Mouse (Mus musculus): ENCODE measurements around the gene Clhc1.
"Not testable (repeated sequence)": the region's sequence is repeated elsewhere in the genome, so short reads cannot be mapped to it uniquely, and the experiment has no call there.

The Clhc1 gene

GRCm38 (mm10) chr11:29547752-29548503 is at the start of gene Clhc1, which contains the start of gene Rps27a:
Gene Clhc1 (plus strand): TSS chr11:29547950.
Gene Rps27a (minus strand): TSS chr11:29548109.
- peak; percentile 96 for DNase-seq

DNA sequence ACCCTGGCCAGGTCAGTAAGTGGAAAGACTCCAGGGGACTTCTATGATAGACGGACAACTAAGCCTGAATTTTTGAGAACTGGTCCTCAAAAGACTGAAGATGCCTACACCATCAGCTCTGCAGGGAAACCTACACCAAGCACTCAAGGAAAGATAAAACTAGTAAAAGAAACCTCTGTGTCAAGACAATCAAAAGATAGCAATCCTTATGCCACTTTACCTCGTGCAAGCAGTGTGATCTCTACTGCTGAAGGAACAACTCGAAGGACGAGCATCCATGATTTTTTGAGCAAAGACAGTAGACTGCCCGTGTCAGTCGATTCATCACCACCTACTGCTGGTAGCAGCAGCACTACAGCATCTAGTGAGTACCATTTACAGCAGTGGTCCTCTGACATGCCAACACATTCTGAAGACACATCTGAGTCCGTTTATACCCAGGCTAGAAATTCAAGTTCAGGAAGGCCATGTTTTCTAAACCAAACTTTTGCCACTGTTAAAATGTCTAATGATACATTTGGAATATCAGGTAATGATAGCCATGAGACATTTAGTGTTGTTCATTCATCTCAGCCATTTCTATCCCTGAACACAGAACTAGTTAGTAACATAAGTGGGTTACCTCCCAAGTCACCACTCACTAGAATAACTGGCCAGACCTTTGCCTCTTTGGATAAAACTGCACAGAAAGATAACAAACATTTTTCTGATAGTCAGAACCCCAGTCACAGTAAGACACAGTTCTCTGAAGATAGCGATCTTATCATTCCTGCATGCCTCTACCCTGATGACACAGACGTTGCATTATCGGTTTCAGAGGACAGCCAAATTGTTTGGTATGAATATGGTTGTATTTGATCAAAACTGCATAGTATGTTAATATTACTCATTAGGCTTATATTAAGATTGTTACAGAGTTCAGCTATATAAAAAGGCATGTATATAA is 43.5 kb upstream of the Clhc1 start:
- DNase-seq = no peak

- no peak for DNase-seq
Measured at GRCm38 (mm10) chr11:29504899-29505625, 42.7 kb upstream of the Clhc1 start.

DNA sequence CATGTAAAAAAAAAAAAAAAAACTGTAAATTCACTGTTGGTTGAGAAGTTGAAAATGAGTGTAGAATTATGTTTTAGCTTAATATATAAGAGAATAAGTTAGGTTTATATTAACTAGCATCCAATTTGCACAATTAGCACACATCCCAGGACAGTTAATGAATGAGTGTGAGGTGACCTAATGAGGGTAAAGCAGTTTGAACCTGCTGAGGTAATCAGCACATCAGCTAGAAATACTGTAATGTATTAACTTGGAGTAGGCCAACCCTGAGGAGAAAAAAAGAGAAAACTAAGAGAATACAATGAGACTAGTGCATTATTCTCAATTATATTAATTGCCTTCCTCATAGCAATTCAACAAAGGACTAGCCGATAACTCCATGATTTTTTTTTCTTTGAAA is 38.3 kb upstream of the Clhc1 start:
- no peak for DNase-seq

- no peak for DNase-seq
Measured at GRCm38 (mm10) chr11:29512818-29513535, 34.8 kb upstream of the Clhc1 start.

DNA sequence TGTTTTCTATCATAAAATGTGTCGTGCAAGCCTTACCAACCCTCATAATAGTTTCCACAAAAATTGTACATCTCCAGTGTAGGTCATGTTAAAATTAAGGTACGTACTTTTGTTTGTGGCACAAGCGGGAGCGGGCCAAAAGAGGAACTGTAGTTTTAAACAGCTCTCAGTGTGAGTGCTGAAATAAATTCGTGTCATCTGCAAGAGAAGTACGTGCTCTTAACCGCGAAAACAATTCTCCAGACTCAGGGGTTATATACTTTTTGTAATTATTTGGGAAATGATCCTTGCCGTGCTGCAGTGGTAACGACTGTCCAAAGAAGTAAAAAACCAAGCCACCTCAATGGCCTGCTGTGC is 33.4 kb upstream of the Clhc1 start:
- no peak for DNase-seq

- DNase-seq = peak; percentile 92
Measured at GRCm38 (mm10) chr11:29514682-29515412, 32.9 kb upstream of the Clhc1 start, which contains the start of gene Prorsd1. Gene Prorsd1 (minus strand): TSS chr11:29515033.

DNA sequence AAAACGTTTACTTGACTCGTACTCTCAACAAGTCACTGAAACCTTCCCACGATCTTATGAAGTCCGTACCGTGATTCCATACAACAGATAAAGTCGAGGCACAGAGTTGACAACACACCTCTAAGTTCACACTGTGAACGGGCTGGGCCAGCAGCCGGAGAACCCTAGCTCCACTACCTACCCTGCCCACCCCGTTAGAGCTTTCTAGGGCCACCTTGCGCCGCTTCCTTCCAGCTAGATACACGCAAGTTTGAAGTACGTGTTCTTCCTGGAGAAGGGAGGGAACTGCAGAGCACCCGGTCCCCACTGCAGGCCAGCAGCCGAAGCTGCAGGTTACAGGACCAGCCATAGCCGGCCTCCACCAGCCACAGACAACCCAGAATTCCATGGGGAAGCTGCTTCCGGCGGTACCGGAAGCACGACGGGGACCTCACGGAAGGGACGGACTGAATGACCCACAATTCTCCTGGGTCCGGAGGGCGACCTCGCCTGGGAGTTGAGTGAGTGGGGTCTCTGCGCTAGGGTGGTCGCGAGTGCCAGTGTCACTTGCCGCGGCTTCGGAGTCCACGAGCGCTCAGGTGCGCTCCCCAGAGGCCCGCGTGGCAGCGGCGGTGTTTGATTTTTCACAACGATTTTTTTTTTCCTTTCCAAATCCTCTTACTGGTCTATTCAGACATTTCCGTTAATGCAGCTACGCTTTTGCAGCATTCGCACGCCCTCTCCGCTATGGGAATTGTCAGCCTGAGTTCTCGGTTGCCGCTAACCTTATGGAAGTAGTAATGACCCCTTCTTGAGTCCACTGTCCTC is 21.6 kb upstream of the Clhc1 start, which contains the start of gene Mtif2:
Gene Mtif2 (plus strand): TSS at position 421 of the 807 bp plus-strand sequence.
- peak; percentile 86 for DNase-seq

- DNase-seq = no peak
Measured at GRCm38 (mm10) chr11:29538201-29538600, 9.5 kb upstream of the Clhc1 start.

- no peak for DNase-seq
Measured at GRCm38 (mm10) chr11:29544225-29544945, 3.4 kb upstream of the Clhc1 start.

- DNase-seq = not testable (repeated sequence)
Measured at GRCm38 (mm10) chr11:29545150-29545752, 2.5 kb upstream of the Clhc1 start.

DNA sequence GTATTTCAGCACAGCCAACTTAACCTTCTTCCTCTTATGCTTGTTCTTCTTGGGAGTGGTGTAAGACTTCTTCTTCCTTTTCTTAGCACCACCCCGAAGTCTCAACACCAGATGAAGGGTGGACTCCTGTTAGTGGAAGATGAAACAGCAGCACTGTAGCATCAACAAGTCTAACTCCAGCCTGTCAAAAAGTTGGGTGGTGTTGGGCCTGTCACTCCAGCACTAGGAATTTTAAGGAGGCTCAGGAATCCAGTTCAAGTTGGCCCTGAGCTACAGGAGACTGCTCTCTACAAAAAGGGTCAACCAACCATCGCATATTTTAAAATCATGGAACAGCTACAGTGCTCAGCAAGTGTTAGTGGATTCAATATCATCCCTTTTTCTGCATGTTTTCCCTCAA is 1.5 kb upstream of the Clhc1 start:
- DNase-seq = not testable (repeated sequence)

DNA sequence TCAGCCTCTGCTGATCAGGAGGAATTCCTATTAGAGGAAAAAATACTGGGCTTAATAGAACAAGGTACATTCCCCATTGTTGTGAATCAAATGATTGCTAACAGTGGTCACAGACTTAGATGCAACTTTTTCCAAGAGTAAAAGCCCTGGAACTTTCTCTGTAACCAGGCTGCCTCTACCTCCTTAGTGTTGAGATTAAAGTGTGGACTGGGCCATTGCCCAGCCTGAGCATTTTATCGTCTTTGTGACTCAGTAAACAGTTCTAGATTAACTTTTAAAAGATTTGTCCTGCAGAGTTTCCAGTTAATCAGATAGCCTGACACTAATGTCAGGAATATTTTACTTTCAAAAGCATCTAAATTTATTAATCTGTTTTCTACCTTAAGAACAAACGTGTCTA is 988 bp upstream of the Clhc1 start:
- no peak for DNase-seq

DNA sequence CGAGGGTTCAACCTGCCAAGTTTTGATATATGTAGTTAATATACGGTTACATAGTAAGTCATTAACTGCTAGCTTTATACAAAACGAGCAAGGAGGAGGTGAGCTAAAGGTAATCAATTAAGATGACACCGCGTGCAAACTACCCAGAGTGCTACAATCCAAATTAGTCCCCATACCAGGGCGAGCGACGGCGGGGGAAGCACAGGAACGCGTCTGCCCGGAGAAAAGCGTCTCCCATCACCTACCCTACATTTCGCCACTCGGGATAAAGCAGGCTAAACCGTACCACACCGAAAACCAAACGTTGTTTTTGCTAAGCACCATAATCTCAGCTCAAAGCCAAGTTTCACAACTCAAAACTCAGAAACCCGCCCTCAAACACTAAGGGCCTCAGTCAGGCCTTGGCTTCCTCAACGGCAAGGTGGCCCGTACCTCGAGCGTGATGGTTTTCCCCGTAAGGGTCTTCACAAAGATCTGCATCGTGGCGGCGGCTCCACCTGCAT is 450 bp upstream of the Clhc1 start:
- no peak for DNase-seq

DNA sequence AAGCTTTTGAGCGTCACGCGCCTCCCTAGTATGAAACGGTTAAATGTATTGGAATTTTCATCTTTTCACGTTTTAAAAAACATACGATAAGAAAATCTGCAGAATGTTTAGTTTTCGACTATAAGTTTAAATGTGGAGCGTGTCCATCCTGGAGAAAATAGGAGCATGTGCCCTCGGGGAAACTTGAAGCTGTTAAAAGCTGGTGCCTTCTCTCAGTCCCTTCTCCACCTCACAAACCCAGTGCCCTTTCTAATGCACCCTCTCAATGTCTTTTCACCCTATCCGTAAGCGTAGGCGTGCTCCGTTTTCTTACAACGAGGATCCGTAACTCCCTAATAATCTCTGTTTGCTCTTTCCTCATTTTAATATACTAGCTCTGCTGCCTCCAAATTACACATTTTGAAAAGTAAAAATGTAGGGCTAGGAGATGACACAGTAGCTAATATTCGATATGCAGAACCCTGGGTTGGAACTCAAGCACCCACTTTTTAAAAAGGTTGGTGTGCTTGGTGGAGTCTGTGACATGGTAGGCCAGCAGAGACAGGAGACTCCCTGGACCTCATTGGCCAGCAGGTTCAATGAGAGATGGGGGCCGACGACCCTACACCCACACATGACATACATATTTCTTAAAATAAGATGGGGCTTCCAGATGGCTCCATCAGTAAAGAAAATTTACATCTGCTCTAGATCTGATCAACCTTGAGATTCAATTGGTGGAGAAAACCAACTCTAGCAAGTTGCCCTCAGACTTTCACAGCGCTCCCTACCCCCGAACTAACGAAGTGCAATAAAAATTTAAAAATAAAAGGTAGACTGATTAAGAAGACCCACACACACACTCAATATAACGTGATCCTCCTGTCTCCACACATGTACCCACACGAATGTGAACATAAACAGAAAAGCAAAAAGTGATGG is 1.0 kb downstream of the Clhc1 start:
- no peak for DNase-seq

DNA sequence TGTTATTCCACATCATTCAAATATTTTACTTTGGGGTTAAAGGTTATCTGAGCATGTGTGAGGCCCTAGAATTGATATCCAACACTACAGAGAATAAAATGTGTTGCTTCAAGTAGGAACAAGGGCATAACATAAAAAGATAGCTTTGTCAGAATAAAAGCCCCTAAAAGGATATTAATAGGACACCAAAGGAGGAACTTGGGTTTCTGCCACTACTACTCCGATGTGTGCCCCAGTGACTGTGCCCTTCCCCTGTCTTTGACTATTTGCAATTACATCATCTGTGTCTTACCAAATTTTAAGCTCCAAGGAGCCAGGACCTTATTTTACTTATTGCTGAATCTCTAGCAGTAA is 1.7 kb downstream of the Clhc1 start:
- DNase-seq = no peak

DNA sequence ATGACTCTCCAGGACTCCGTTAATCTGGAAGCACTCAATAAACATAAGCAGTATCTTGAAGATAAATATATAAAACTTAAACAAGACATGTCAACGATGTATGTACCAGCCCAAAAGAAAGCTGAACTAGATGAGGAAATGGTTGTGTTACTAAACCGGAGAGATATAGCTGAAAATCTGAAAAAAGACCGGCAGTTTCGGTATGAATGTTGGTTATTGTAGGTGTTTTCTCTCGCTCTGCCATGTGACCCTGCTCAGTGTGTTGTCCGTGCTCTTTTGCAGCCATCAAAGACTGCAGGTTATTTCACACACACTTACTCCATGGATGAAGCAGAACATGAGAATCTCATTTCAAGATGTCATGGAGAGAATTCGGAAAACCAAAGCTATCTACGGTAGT is 12.7 kb downstream of the Clhc1 start:
- DNase-seq = no peak

DNA sequence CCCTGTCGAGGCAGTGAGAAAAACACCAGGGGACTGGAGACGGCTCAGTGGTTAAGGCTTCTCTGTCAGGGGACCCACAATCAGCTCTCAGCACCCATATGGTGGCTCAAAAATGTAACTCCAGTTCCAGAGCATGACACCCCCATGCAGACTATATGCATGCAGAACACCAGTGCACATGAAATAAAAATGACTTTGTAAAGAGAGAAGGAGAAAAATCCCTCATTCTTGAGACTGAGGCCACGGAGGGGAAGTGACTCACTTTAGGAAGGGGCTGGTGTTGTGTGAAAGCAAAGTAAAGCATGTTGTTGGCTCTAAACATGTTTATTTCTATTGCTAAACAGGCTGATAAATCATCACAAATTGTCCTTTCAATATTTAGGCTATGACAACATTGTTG is 13.2 kb downstream of the Clhc1 start:
- no peak for DNase-seq

Measured in kidney, adult 18-20 months (tissue).